Mouse (Mus musculus): ENCODE measurements at regions not wholly inside any gene's neighbourhood (a gene's known extent, or its start where the extent isn't known, plus 50 kb on each side); places are given as distances from the start of the nearest gene placed in this dataset.

DNA sequence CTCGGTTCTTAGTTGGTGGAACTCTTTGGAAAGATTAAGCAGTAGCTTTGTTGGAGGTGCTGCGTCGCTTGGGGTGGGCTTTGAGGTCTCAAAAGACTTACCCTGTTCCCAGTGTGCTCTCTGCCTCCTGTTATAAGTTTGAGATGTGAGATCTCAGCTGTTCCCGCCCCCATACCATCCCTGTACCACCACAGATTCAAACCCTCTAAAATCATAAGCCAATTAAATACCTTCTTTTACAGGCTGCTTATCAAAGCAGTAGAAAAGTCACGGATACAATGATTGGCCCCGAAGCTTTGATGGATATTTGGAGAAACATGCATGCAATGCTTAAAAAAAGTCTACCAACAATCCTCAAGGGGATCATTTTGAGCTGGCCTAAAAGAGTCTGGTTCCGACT, 152.6 kb downstream of the Enc1 start:
- Histone ChIP-seq H3K9ac (no peak overlapping the region), H3K4me3 (no peak overlapping the region), H3K9me3 (no peaks in the 10 kb centered on the region), H3K27ac (no peak overlapping the region), H3K4me1 (peaks cover 11% of the 10 kb centered on the region), H3K4me2 (no peak overlapping the region), H3K36me3 (no peaks in the 10 kb centered on the region), H3K27me3 (no peaks in the 10 kb centered on the region; the same call in 1 of the 2 replicates)
- ATAC-seq (ENCODE audit: borderline replicate concordance, extremely low read depth, low FRiP score, low TSS enrichment): no peak
- 90% methylated on average over 7 of the region's 7 CpGs for WGBS

DNA sequence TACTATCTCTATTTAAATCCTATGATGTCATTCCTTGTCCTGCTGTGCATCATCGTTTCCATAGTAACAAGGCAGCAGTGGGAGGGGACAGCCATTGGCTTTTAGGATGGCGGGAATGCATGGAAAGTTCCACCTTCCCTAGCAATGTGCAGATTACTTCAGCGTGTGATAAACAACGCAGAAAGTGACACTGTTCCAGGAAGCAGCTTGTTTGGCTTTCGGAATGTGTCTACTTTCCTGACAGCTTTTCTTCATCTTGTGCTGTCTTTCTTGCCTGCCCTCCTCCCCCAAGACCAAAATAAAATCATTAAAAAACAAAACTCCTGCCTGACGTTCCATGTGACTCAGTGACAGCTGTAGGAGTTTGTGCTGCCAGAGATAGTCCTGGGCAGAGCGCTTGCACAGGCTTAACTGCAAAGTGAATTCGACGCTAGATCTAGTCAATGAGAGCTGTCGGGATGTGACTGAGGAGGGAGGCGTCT, 149.6 kb downstream of the Enc1 start:
- H3K4me2 ChIP-seq: peak overlapping the region; percentile 46
- H3K36me3 ChIP-seq: no peaks in the 10 kb centered on the region
- 28% methylated on average over 11 of the region's 11 CpGs for WGBS
- peak; percentile 56; the same call in 1 of the 2 replicates for ATAC-seq (ENCODE audit: borderline replicate concordance, extremely low read depth, low FRiP score, low TSS enrichment)
- H3K27ac ChIP-seq: no peak overlapping the region
- no peak overlapping the region for H3K9ac ChIP-seq
- H3K4me3 ChIP-seq: no peak overlapping the region
- no peaks in the 10 kb centered on the region; the same call in 1 of the 2 replicates for H3K27me3 ChIP-seq
- H3K9me3 ChIP-seq: no peaks in the 10 kb centered on the region
- peaks cover 16% of the 10 kb centered on the region for H3K4me1 ChIP-seq

- H3K4me2 ChIP-seq: no peak overlapping the region
- no peaks in the 10 kb centered on the region for H3K27me3 ChIP-seq
- no peak overlapping the region for H3K9ac ChIP-seq
- no peak for ATAC-seq (ENCODE audit: borderline replicate concordance, extremely low read depth, low FRiP score, low TSS enrichment)
- H3K4me1 ChIP-seq: peaks cover 16% of the 10 kb centered on the region
- no peak overlapping the region for H3K27ac ChIP-seq
- no peaks in the 10 kb centered on the region for H3K36me3 ChIP-seq
- no peak overlapping the region for H3K4me3 ChIP-seq
- 54% methylated on average over 11 of the region's 11 CpGs for WGBS
- no peaks in the 10 kb centered on the region for H3K9me3 ChIP-seq
Observed at GRCm38 (mm10) chr13:97388851-97389479, 148.1 kb downstream of the Enc1 start.

GRCm38 (mm10) chr13:97386511-97386910, 145.6 kb downstream of the Enc1 start:
- Histone ChIP-seq H3K4me2 (no peak overlapping the region), H3K27me3 (no peaks in the 10 kb centered on the region), H3K9ac (no peak overlapping the region), H3K4me1 (peaks cover 16% of the 10 kb centered on the region), H3K27ac (no peak overlapping the region), H3K9me3 (no peaks in the 10 kb centered on the region), H3K4me3 (no peak overlapping the region), H3K36me3 (no peaks in the 10 kb centered on the region)
- 19% methylated on average over 3 of the region's 3 CpGs for WGBS
- no peak for ATAC-seq (ENCODE audit: borderline replicate concordance, extremely low read depth, low FRiP score, low TSS enrichment)

GRCm38 (mm10) chr13:97385531-97385930, 144.6 kb downstream of the Enc1 start:
- Histone ChIP-seq H3K4me1 (peaks cover 13% of the 10 kb centered on the region), H3K36me3 (no peaks in the 10 kb centered on the region), H3K27ac (no peak overlapping the region), H3K9ac (no peak overlapping the region), H3K27me3 (no peaks in the 10 kb centered on the region), H3K9me3 (no peaks in the 10 kb centered on the region), H3K4me3 (no peak overlapping the region), H3K4me2 (no peak overlapping the region)
- 89% methylated on average over 8 of the region's 8 CpGs for WGBS
- no peak for ATAC-seq (ENCODE audit: borderline replicate concordance, extremely low read depth, low FRiP score, low TSS enrichment)

DNA sequence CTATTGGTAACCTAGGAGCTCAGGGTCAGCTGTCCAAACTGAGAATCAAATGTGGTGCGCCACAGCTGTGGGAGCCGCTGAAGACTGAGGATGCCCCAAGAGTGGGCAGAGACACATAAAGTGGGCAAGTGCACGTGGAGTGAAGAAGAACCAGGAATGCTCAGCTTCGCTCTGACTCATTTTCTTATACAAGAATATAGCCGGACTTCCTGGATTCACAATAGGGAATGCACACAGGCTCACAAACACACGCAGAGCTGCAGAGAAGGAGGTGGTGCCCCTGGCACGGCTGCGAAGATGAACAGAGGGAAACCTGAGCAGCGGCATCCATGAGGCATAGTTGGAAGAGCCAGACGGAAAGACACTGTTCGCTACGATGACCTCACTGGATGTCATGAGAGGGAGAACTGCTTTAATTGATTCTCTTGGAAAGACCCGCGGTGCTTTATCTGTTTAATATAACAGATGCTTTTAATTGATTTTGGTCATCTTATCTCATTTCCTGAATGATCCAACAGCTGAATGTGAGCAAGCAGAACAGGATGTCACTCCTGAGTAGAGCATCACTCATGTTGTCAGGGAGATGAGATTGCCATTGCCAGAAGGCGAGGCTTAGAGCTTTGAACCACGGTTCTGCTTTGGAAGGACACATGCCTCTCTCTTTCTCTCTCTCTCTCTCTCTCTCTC, 143.3 kb downstream of the Enc1 start:
- no peak overlapping the region for H3K4me3 ChIP-seq
- no peak overlapping the region for H3K27ac ChIP-seq
- no peaks in the 10 kb centered on the region for H3K9me3 ChIP-seq
- peaks cover 10% of the 10 kb centered on the region for H3K4me1 ChIP-seq
- no peak overlapping the region for H3K9ac ChIP-seq
- H3K4me2 ChIP-seq: no peak overlapping the region
- H3K27me3 ChIP-seq: no peaks in the 10 kb centered on the region
- WGBS: 53% methylated on average over 16 of the region's 16 CpGs
- no peak for ATAC-seq (ENCODE audit: borderline replicate concordance, extremely low read depth, low FRiP score, low TSS enrichment)
- H3K36me3 ChIP-seq: no peaks in the 10 kb centered on the region

- H3K9ac ChIP-seq: no peak overlapping the region
- no peaks in the 10 kb centered on the region for H3K36me3 ChIP-seq
- no peak overlapping the region for H3K4me2 ChIP-seq
- no peaks in the 10 kb centered on the region for H3K27me3 ChIP-seq
- no peak overlapping the region for H3K27ac ChIP-seq
- no peak for ATAC-seq (ENCODE audit: borderline replicate concordance, extremely low read depth, low FRiP score, low TSS enrichment)
- 48% methylated on average over 4 of the region's 4 CpGs for WGBS
- H3K4me3 ChIP-seq: no peak overlapping the region
- H3K4me1 ChIP-seq: peaks cover 10% of the 10 kb centered on the region
- H3K9me3 ChIP-seq: no peaks in the 10 kb centered on the region
Observed at GRCm38 (mm10) chr13:97383351-97383750, 142.4 kb downstream of the Enc1 start.

DNA sequence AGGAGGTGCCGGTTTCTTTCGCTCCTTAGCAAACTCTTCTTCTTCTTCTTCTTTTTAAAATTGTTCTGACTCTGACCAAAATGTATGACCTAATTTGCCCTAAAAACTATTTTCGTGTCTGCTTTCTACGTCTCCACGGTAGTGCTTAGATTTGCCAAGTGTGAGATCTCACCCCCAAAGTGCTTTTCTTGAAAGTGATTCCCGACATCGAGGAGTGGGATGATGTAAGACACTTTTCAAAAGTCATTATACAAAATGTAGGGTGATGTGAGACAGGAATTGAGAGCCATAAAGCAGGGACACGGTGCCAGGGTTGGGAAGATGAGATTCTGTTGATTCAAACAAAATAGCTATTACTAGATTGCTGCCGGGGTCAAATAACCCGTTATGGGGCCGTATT, 139.5 kb downstream of the Enc1 start:
- Histone ChIP-seq H3K27ac (no peak overlapping the region), H3K27me3 (no peaks in the 10 kb centered on the region), H3K4me1 (peaks cover 17% of the 10 kb centered on the region), H3K9ac (no peak overlapping the region), H3K4me3 (no peak overlapping the region), H3K36me3 (no peaks in the 10 kb centered on the region), H3K9me3 (no peaks in the 10 kb centered on the region), H3K4me2 (no peak overlapping the region)
- no peak for ATAC-seq (ENCODE audit: borderline replicate concordance, extremely low read depth, low FRiP score, low TSS enrichment)
- WGBS: 72% methylated on average over 11 of the region's 11 CpGs

GRCm38 (mm10) chr13:97376232-97376523, 135.3 kb downstream of the Enc1 start:
- H3K4me1 ChIP-seq: peaks cover 22% of the 10 kb centered on the region
- H3K4me2 ChIP-seq: no peak overlapping the region
- no peak overlapping the region for H3K4me3 ChIP-seq
- no peaks in the 10 kb centered on the region for H3K36me3 ChIP-seq
- peak overlapping the region; percentile 79 for H3K27ac ChIP-seq
- no peaks in the 10 kb centered on the region for H3K27me3 ChIP-seq
- WGBS: 56% methylated on average over 6 of the region's 6 CpGs
- no peak for ATAC-seq (ENCODE audit: borderline replicate concordance, extremely low read depth, low FRiP score, low TSS enrichment)
- H3K9me3 ChIP-seq: no peaks in the 10 kb centered on the region
- H3K9ac ChIP-seq: no peak overlapping the region

DNA sequence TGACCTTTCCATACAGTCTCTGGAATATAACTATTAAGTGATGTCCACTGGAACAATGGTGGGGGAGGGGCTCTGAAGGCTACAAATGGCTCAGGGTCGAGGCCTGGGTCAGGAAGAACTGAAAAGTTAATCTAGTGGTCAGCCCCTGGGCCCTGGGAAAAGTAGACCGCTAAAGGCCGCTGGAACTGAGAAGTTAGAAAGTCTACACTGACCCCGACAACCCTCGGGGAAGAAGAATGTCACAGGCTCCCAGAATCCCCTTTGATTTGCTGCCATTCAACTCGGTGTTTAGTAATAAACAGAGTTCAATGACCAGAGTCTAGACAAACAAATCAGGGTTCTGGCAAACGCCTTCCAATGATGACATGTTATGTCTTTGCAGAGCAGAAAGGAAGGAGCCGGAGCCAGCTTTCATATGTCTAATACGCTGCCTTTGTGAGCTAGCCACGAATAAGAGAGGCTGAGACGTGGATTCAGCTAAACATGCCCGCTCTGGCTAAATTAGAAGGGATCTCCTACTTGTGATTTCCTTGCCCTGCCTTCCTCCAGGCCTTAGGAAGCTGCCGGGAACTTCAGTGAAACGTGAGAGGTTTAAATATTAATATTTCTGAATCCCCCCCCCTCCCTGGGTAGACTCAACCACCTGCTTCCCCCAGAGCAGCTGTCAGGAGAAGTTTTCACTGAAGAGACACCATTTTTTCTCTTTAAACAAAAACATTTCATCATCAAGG, 134.8 kb downstream of the Enc1 start:
- ATAC-seq (ENCODE audit: borderline replicate concordance, extremely low read depth, low FRiP score, low TSS enrichment): peak; percentile 82
- H3K4me1 ChIP-seq: peaks cover 22% of the 10 kb centered on the region
- H3K9ac ChIP-seq: no peak overlapping the region
- peak overlapping the region; percentile 79 for H3K27ac ChIP-seq
- H3K4me2 ChIP-seq: no peak overlapping the region
- H3K4me3 ChIP-seq: no peak overlapping the region
- H3K27me3 ChIP-seq: no peaks in the 10 kb centered on the region
- H3K36me3 ChIP-seq: no peaks in the 10 kb centered on the region
- WGBS: 18% methylated on average over 14 of the region's 14 CpGs
- no peaks in the 10 kb centered on the region for H3K9me3 ChIP-seq

- Histone ChIP-seq H3K27ac (no peak overlapping the region), H3K4me1 (peaks cover 22% of the 10 kb centered on the region), H3K4me2 (no peak overlapping the region), H3K9me3 (no peaks in the 10 kb centered on the region), H3K9ac (no peak overlapping the region), H3K27me3 (no peaks in the 10 kb centered on the region), H3K36me3 (no peaks in the 10 kb centered on the region), H3K4me3 (no peak overlapping the region)
- no peak for ATAC-seq (ENCODE audit: borderline replicate concordance, extremely low read depth, low FRiP score, low TSS enrichment)
- WGBS: 52% methylated on average over 7 of the region's 7 CpGs
Observed at GRCm38 (mm10) chr13:97372348-97372747, 131.4 kb downstream of the Enc1 start.

DNA sequence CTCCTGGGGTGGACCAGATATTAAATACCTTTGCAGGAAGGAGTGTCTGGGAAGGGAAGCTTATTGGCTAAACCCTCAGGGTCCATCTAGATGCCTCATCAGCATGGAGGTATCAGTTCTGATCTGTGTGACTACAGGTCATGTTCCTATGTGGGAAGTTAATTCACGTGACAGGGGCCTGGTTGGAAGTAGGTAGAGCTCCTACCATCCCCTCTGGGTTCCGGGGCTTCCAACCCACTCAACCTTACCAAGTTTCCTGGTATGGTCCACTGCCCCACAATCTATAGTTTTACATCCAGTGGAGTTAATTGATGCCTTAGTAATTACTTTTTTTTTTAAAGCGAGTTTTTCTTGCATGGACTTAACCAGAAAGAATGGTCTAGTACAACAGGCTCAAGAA, 130.3 kb downstream of the Enc1 start:
- H3K36me3 ChIP-seq: no peaks in the 10 kb centered on the region
- peaks cover 21% of the 10 kb centered on the region for H3K4me1 ChIP-seq
- no peak overlapping the region for H3K4me2 ChIP-seq
- no peaks in the 10 kb centered on the region for H3K9me3 ChIP-seq
- ATAC-seq (ENCODE audit: borderline replicate concordance, extremely low read depth, low FRiP score, low TSS enrichment): no peak
- no peak overlapping the region for H3K27ac ChIP-seq
- WGBS: 94% methylated on average over 3 of the region's 3 CpGs
- H3K4me3 ChIP-seq: no peak overlapping the region
- H3K9ac ChIP-seq: no peak overlapping the region
- no peaks in the 10 kb centered on the region for H3K27me3 ChIP-seq

All from lung, embryonic 15.5 days (tissue).